Comparison of ENCODE assay signal across 8 mouse cellular contexts in the genomic region with DNA sequence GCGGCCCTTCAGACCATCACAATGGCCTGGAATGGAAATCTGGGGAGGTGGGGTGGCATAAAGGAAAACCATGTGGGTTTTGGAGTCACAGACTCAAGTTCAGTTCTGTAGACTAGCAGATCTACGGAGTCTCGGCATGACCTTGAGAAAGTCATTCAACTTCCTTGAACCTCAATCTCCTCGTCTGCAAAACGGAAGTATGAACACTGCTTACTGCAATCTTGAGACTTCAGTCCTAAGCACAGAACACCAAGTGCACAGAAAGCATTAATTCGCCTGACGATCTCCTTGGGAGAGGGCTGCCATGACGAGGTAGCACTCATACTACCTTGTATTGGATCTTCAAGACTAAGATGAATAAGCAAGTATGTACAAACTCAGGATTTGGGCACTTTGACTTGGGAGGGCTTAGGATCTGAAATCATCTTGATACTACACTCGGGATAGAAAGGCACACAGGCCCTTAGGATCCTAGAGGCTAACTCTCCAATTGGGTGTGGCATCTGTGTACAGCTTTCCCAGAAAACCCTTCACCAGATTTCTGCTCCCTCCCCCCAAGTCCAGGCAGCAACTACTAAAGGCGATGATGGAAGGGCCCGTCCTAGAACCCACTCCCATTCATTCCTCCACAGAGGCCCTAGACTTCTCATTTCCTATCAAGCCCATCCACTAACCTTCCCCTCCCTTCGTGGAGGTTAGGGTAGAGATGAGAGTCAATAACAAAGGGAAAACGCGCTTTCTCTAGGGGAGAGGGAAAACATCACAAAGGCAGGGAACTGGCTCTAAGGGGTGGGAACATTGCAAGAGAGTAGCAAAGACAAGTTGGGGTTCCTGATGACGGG. TPM values are rescaled to one million over a fixed set of nuclear protein-coding genes. Genes with fewer than 3 reads are reported as not detected.
DNase-seq lines count a peak whose midpoint lies in the region; ATAC-seq and TF ChIP-seq lines count a peak whose summit lies in the region.

No protein-coding gene starts in this region.

- no peak for ATAC-seq in intestine, embryonic 14.5 days (replicated peaks; ENCODE audit: low FRiP score, low TSS enrichment, low read depth)
- ATAC-seq in intestine, postnatal 0 days = no peak
- ATAC-seq in forebrain, postnatal 0 days = peak; percentile 13; the same call in 1 of the 2 replicates
- no peak for ATAC-seq in midbrain, embryonic 15.5 days (replicated peaks)

- no peaks in the 10 kb centered on the region for H3K36me3 ChIP-seq in intestine, embryonic 14.5 days (ENCODE audit: control insufficient read depth, insufficient read depth, low read length)
- no peaks in the 10 kb centered on the region for H3K36me3 ChIP-seq in intestine, postnatal 0 days (ENCODE audit: control insufficient read depth, insufficient read depth)
- peaks cover 11% of the 10 kb centered on the region for H3K36me3 ChIP-seq in forebrain, postnatal 0 days (ENCODE audit: insufficient read depth)
- H3K36me3 ChIP-seq in midbrain, embryonic 15.5 days (replicated peaks) = no peaks in the 10 kb centered on the region

- no peak for TF ChIP-seq CTCF in intestine, postnatal 0 days (IDR thresholded peaks at IDR 0.05; ENCODE audit: low read depth)
- no peak for TF ChIP-seq CTCF in forebrain, postnatal 0 days (IDR thresholded peaks at IDR 0.05; ENCODE audit: low read depth)

- no peaks in the 10 kb centered on the region for H3K9me3 ChIP-seq in intestine, embryonic 14.5 days (ENCODE audit: control insufficient read depth, low read length)
- no peaks in the 10 kb centered on the region for H3K9me3 ChIP-seq in intestine, postnatal 0 days (ENCODE audit: control insufficient read depth)
- H3K9me3 ChIP-seq in forebrain, postnatal 0 days (ENCODE audit: low read length) = no peaks in the 10 kb centered on the region
- H3K9me3 ChIP-seq in midbrain, embryonic 15.5 days = no peaks in the 10 kb centered on the region

- H3K27ac ChIP-seq in intestine, embryonic 14.5 days (ENCODE audit: low read depth) = no peak overlapping the region
- H3K27ac ChIP-seq in intestine, postnatal 0 days (ENCODE audit: low read depth, low read length) = no peak overlapping the region
- peak overlapping the region; percentile 94 for H3K27ac ChIP-seq in forebrain, postnatal 0 days (ENCODE audit: low read depth, low read length)
- H3K27ac ChIP-seq in midbrain, embryonic 15.5 days = peak overlapping the region; percentile 89

- peak overlapping the region; percentile 43; the same call in 1 of the 2 replicates for H3K4me3 ChIP-seq in intestine, embryonic 14.5 days (ENCODE audit: low read depth, low read length)
- H3K4me3 ChIP-seq in intestine, postnatal 0 days (ENCODE audit: low read depth, low read length) = no peak overlapping the region
- peak overlapping the region; percentile 76 for H3K4me3 ChIP-seq in forebrain, postnatal 0 days (ENCODE audit: low read depth, low read length)
- H3K4me3 ChIP-seq in midbrain, embryonic 15.5 days = peak overlapping the region; percentile 59

- DNase-seq in intestine, embryonic 14.5 days (ENCODE audit: low spot score) = no peak
- peak; percentile 38 for DNase-seq in ZHBTc4 (ENCODE audit: low read depth, low spot score)
- DNase-seq in forebrain, postnatal 0 days = peak; percentile 76
- DNase-seq in gastrocnemius, postnatal 10 days = no peak
- no peak for DNase-seq in adrenal gland, adult (ENCODE audit: inconsistent age in 2 of 2, low spot score in 1 of 2)
- DNase-seq in spleen, postnatal 4 days (ENCODE audit: low spot score in 2 of 2) = no peak

- no peak overlapping the region for H3K9ac ChIP-seq in intestine, embryonic 14.5 days (ENCODE audit: low read length)
- no peak overlapping the region for H3K9ac ChIP-seq in intestine, postnatal 0 days (ENCODE audit: low read depth, low read length)
- H3K9ac ChIP-seq in forebrain, postnatal 0 days = peak overlapping the region; percentile 89
- H3K9ac ChIP-seq in midbrain, embryonic 15.5 days = peak overlapping the region; percentile 69

- peaks cover 29% of the 10 kb centered on the region for H3K27me3 ChIP-seq in intestine, embryonic 14.5 days (replicated peaks; ENCODE audit: control insufficient read depth, insufficient read depth, low read length)
- H3K27me3 ChIP-seq in intestine, postnatal 0 days (replicated peaks; ENCODE audit: control insufficient read depth, insufficient read depth, low read length) = peaks cover 22% of the 10 kb centered on the region
- H3K27me3 ChIP-seq in forebrain, postnatal 0 days (ENCODE audit: insufficient read depth, low read length) = no peaks in the 10 kb centered on the region
- H3K27me3 ChIP-seq in midbrain, embryonic 15.5 days (replicated peaks) = no peaks in the 10 kb centered on the region

- H3K4me1 ChIP-seq in intestine, embryonic 14.5 days (replicated peaks; ENCODE audit: control insufficient read depth, insufficient read depth, low read length) = peaks cover 5% of the 10 kb centered on the region
- no peaks in the 10 kb centered on the region for H3K4me1 ChIP-seq in intestine, postnatal 0 days (replicated peaks; ENCODE audit: control insufficient read depth, insufficient read depth, low read length)
- peaks cover 31% of the 10 kb centered on the region for H3K4me1 ChIP-seq in forebrain, postnatal 0 days (ENCODE audit: insufficient read depth)
- H3K4me1 ChIP-seq in midbrain, embryonic 15.5 days = peaks cover 52% of the 10 kb centered on the region

- 62% methylated on average over 15 of the region's 15 CpGs for WGBS in intestine, embryonic 14.5 days
- WGBS in intestine, postnatal 0 days = 65% methylated on average over 15 of the region's 15 CpGs
- WGBS in forebrain, postnatal 0 days = 51% methylated on average over 15 of the region's 15 CpGs
- WGBS in midbrain, embryonic 15.5 days = 57% methylated on average over 15 of the region's 15 CpGs

- H3K4me2 ChIP-seq in intestine, embryonic 14.5 days (ENCODE audit: low read length) = no peak overlapping the region; the same call in 1 of the 2 replicates
- no peak overlapping the region for H3K4me2 ChIP-seq in intestine, postnatal 0 days (replicated peaks; ENCODE audit: low read depth)
- peak overlapping the region; percentile 81 for H3K4me2 ChIP-seq in forebrain, postnatal 0 days (ENCODE audit: low read depth)
- peak overlapping the region; percentile 75 for H3K4me2 ChIP-seq in midbrain, embryonic 15.5 days

RNA-seq across cellular contexts. Expression of gene Kif5a, which starts 1.2 kb away (rescaled TPM):
- 9.2 and 10.6 TPM in 2 replicates for polyA plus RNA-seq in intestine, embryonic 14.5 days (2014; fragmentation: Nextera tagmentation; extraction: Ambion mirVana)
- 2.7 and 3.7 TPM in 2 replicates for polyA plus RNA-seq in intestine, postnatal 0 days (2015; fragmentation: Nextera tagmentation; extraction: Ambion mirVana)
- 210 and 223 TPM in 2 replicates for total RNA-seq in forebrain, postnatal 0 days (2014; rRNA removed)
- polyA plus RNA-seq in forebrain, postnatal 0 days (2015; fragmentation: Nextera tagmentation; extraction: Ambion mirVana) = 62.0 and 84.0 TPM in 2 replicates
- polyA plus RNA-seq in midbrain, embryonic 15.5 days (2015; fragmentation: Nextera tagmentation; extraction: Ambion mirVana) = 99.0 and 103 TPM in 2 replicates
- 1 to 10 TPM; 1.1 to 1.6 TPM for total RNA-seq in gastrocnemius, postnatal 10 days (2021)

RNA-seq across cellular contexts. Expression of gene Dctn2, which starts 4.2 kb away (rescaled TPM):
- 157 and 166 TPM in 2 replicates for polyA plus RNA-seq in intestine, embryonic 14.5 days (2014; fragmentation: Nextera tagmentation; extraction: Ambion mirVana)
- 143 and 147 TPM in 2 replicates for polyA plus RNA-seq in intestine, postnatal 0 days (2015; fragmentation: Nextera tagmentation; extraction: Ambion mirVana)
- total RNA-seq in forebrain, postnatal 0 days (2014; rRNA removed) = 272 and 300 TPM in 2 replicates
- 332 and 343 TPM in 2 replicates for polyA plus RNA-seq in forebrain, postnatal 0 days (2015; fragmentation: Nextera tagmentation; extraction: Ambion mirVana)
- 355 and 362 TPM in 2 replicates for polyA plus RNA-seq in midbrain, embryonic 15.5 days (2015; fragmentation: Nextera tagmentation; extraction: Ambion mirVana)
- 100 to 1,000 TPM; 117 to 120 TPM for total RNA-seq in gastrocnemius, postnatal 10 days (2021)

RNA-seq across cellular contexts. Expression of gene Mbd6, which starts 26.9 kb away (rescaled TPM):
- polyA plus RNA-seq in intestine, embryonic 14.5 days (2014; fragmentation: Nextera tagmentation; extraction: Ambion mirVana) = 19.2 and 20.6 TPM in 2 replicates
- polyA plus RNA-seq in intestine, postnatal 0 days (2015; fragmentation: Nextera tagmentation; extraction: Ambion mirVana) = 8.7 and 12.8 TPM in 2 replicates
- total RNA-seq in forebrain, postnatal 0 days (2014; rRNA removed) = 5.9 and 9.4 TPM in 2 replicates
- polyA plus RNA-seq in forebrain, postnatal 0 days (2015; fragmentation: Nextera tagmentation; extraction: Ambion mirVana) = 4.1 and 4.8 TPM in 2 replicates
- 16.2 and 18.8 TPM in 2 replicates for polyA plus RNA-seq in midbrain, embryonic 15.5 days (2015; fragmentation: Nextera tagmentation; extraction: Ambion mirVana)
- total RNA-seq in gastrocnemius, postnatal 10 days (2021) = 10 to 100 TPM; 18.7 to 28.9 TPM

RNA-seq across cellular contexts. Expression of gene Mars, which starts 49.7 kb away (rescaled TPM):
- 123 and 124 TPM in 2 replicates for polyA plus RNA-seq in intestine, embryonic 14.5 days (2014; fragmentation: Nextera tagmentation; extraction: Ambion mirVana)
- 47.2 and 50.7 TPM in 2 replicates for polyA plus RNA-seq in intestine, postnatal 0 days (2015; fragmentation: Nextera tagmentation; extraction: Ambion mirVana)
- 86.4 and 94.4 TPM in 2 replicates for total RNA-seq in forebrain, postnatal 0 days (2014; rRNA removed)
- polyA plus RNA-seq in forebrain, postnatal 0 days (2015; fragmentation: Nextera tagmentation; extraction: Ambion mirVana) = 95.9 and 98.6 TPM in 2 replicates
- polyA plus RNA-seq in midbrain, embryonic 15.5 days (2015; fragmentation: Nextera tagmentation; extraction: Ambion mirVana) = 121 and 123 TPM in 2 replicates
- total RNA-seq in gastrocnemius, postnatal 10 days (2021) = 10 to 100 TPM; 44.5 to 54.8 TPM

RNA-seq across cellular contexts. Expression of gene Pip4k2c, which starts 50.5 kb away (rescaled TPM):
- polyA plus RNA-seq in intestine, embryonic 14.5 days (2014; fragmentation: Nextera tagmentation; extraction: Ambion mirVana) = 24.2 and 25.9 TPM in 2 replicates
- 43.0 and 47.0 TPM in 2 replicates for polyA plus RNA-seq in intestine, postnatal 0 days (2015; fragmentation: Nextera tagmentation; extraction: Ambion mirVana)
- total RNA-seq in forebrain, postnatal 0 days (2014; rRNA removed) = 21.5 and 23.3 TPM in 2 replicates
- polyA plus RNA-seq in forebrain, postnatal 0 days (2015; fragmentation: Nextera tagmentation; extraction: Ambion mirVana) = 17.8 and 20.1 TPM in 2 replicates
- 17.9 and 18.7 TPM in 2 replicates for polyA plus RNA-seq in midbrain, embryonic 15.5 days (2015; fragmentation: Nextera tagmentation; extraction: Ambion mirVana)
- 1 to 10 TPM; 8.5 to 9.6 TPM for total RNA-seq in gastrocnemius, postnatal 10 days (2021)

Comparison
In these comparisons a context has a peak if more than half of its experiments do, and no peak if none do; other contexts are left out.
1. DNase-seq: peak in ZHBTc4 (single experiment) and forebrain, postnatal 0 days (single experiment); none in intestine, embryonic 14.5 days (single experiment), gastrocnemius, postnatal 10 days (single experiment), adrenal gland, adult (0 of 2) and spleen, postnatal 4 days (0 of 2).
2. H3K27ac ChIP-seq: peak in forebrain, postnatal 0 days (single experiment) and midbrain, embryonic 15.5 days (single experiment); none in intestine, embryonic 14.5 days (single experiment) and intestine, postnatal 0 days (single experiment).
3. H3K4me2 ChIP-seq: peak in forebrain, postnatal 0 days (single experiment) and midbrain, embryonic 15.5 days (single experiment); none in intestine, embryonic 14.5 days (single experiment) and intestine, postnatal 0 days (single experiment).
4. H3K9ac ChIP-seq: peak in forebrain, postnatal 0 days (single experiment) and midbrain, embryonic 15.5 days (single experiment); none in intestine, embryonic 14.5 days (single experiment) and intestine, postnatal 0 days (single experiment).